Mouse (Mus musculus) liver, adult 2 months (tissue): ENCODE results near the gene Atp8b4.

Experiments used
- CTCF ChIP-seq: fragments of 200-500 bp; IDR thresholded peaks from 2 replicates; pipeline ENCODE4 v1.5.1; 2011; ENCODE audit warnings: low read depth, low read length, control low read depth
- POLR2A ChIP-seq: fragments of 200-500 bp; IDR thresholded peaks from 2 replicates; pipeline ENCODE4 v1.6.1; 2011; ENCODE audit warnings: low read length, control low read depth; ENCODE audit not compliant: insufficient read depth; ENCODE audit errors: extremely low read depth

DNA sequence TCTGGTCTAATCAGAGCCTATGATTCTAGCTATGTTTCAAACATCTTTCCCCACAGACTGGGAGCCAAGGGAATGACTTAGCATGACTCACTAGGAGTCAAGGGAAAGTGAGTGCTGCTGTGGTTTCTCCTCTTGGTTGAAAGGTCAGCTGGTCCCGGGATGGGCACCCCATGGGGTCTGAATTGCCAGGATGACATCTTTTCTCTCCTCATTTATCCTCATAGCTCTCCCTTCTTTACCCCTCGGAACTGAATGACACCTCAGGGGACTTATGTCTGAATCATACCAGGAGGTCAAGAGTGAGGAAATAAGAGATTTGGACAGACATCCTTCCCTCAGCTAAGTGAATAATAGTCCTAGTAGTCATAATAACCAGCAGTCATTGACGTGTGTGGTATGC, 197.2 kb downstream of the Atp8b4 start:
- TF ChIP-seq POLR2A (no peak), CTCF (no peak)
